Mouse (Mus musculus): ENCODE data around the gene Scarb2. TPM values are rescaled to one million over a fixed set of nuclear protein-coding genes. Genes with fewer than 3 reads are reported as not detected.

The Scarb2 gene
- total RNA-seq, 1 experiment from 2014 or later = 83.7 TPM

- ATAC-seq (replicated peaks; ENCODE audit: insufficient number of reproducible peaks, low FRiP score, low TSS enrichment, poor library complexity, severe bottlenecking) = no peak
These were observed 8.4 kb downstream of the Scarb2 start for GRCm38 (mm10) chr5:92498225-92498624.

GRCm38 (mm10) chr5:92495771-92496409, 10.7 kb downstream of the Scarb2 start:
- no peak for ATAC-seq (replicated peaks; ENCODE audit: insufficient number of reproducible peaks, low FRiP score, low TSS enrichment, poor library complexity, severe bottlenecking)

- no peak for ATAC-seq (replicated peaks; ENCODE audit: insufficient number of reproducible peaks, low FRiP score, low TSS enrichment, poor library complexity, severe bottlenecking)
These were observed 11.3 kb downstream of the Scarb2 start for GRCm38 (mm10) chr5:92495291-92495690.

GRCm38 (mm10) chr5:92493423-92493822, 13.2 kb downstream of the Scarb2 start:
- ATAC-seq (replicated peaks; ENCODE audit: insufficient number of reproducible peaks, low FRiP score, low TSS enrichment, poor library complexity, severe bottlenecking) = no peak

GRCm38 (mm10) chr5:92490779-92491178, 15.9 kb downstream of the Scarb2 start:
- ATAC-seq (replicated peaks; ENCODE audit: insufficient number of reproducible peaks, low FRiP score, low TSS enrichment, poor library complexity, severe bottlenecking) = peak; percentile 73

GRCm38 (mm10) chr5:92490304-92490703, 16.3 kb downstream of the Scarb2 start:
- ATAC-seq (replicated peaks; ENCODE audit: insufficient number of reproducible peaks, low FRiP score, low TSS enrichment, poor library complexity, severe bottlenecking) = no peak

GRCm38 (mm10) chr5:92489503-92489902, 17.1 kb downstream of the Scarb2 start:
- no peak for ATAC-seq (replicated peaks; ENCODE audit: insufficient number of reproducible peaks, low FRiP score, low TSS enrichment, poor library complexity, severe bottlenecking)

GRCm38 (mm10) chr5:92488961-92489360, 17.7 kb downstream of the Scarb2 start:
- peak; percentile 53; the same call in 1 of the 2 replicates for ATAC-seq (replicated peaks; ENCODE audit: insufficient number of reproducible peaks, low FRiP score, low TSS enrichment, poor library complexity, severe bottlenecking)

- ATAC-seq (replicated peaks; ENCODE audit: insufficient number of reproducible peaks, low FRiP score, low TSS enrichment, poor library complexity, severe bottlenecking) = no peak
These were observed 18.2 kb downstream of the Scarb2 start for GRCm38 (mm10) chr5:92488408-92488807.

- no peak for ATAC-seq (replicated peaks; ENCODE audit: insufficient number of reproducible peaks, low FRiP score, low TSS enrichment, poor library complexity, severe bottlenecking)
These were observed 19.9 kb downstream of the Scarb2 start for GRCm38 (mm10) chr5:92486758-92487157.

GRCm38 (mm10) chr5:92484880-92485279, 21.8 kb downstream of the Scarb2 start:
- ATAC-seq (replicated peaks; ENCODE audit: insufficient number of reproducible peaks, low FRiP score, low TSS enrichment, poor library complexity, severe bottlenecking) = no peak

- ATAC-seq (replicated peaks; ENCODE audit: insufficient number of reproducible peaks, low FRiP score, low TSS enrichment, poor library complexity, severe bottlenecking) = no peak
These were observed 33.8 kb downstream of the Scarb2 start for GRCm38 (mm10) chr5:92472863-92473262.

- no peak for ATAC-seq (replicated peaks; ENCODE audit: insufficient number of reproducible peaks, low FRiP score, low TSS enrichment, poor library complexity, severe bottlenecking)
These were observed 35.1 kb downstream of the Scarb2 start for GRCm38 (mm10) chr5:92471531-92471930.

GRCm38 (mm10) chr5:92469201-92470130, 37.2 kb downstream of the Scarb2 start:
- no peak for ATAC-seq (replicated peaks; ENCODE audit: insufficient number of reproducible peaks, low FRiP score, low TSS enrichment, poor library complexity, severe bottlenecking)

- no peak for ATAC-seq (replicated peaks; ENCODE audit: insufficient number of reproducible peaks, low FRiP score, low TSS enrichment, poor library complexity, severe bottlenecking)
These were observed 38.4 kb downstream of the Scarb2 start for GRCm38 (mm10) chr5:92468234-92468633.

GRCm38 (mm10) chr5:92467102-92467766, 39.4 kb downstream of the Scarb2 start:
- no peak for ATAC-seq (replicated peaks; ENCODE audit: insufficient number of reproducible peaks, low FRiP score, low TSS enrichment, poor library complexity, severe bottlenecking)

GRCm38 (mm10) chr5:92465511-92465910, 41.1 kb downstream of the Scarb2 start:
- no peak for ATAC-seq (replicated peaks; ENCODE audit: insufficient number of reproducible peaks, low FRiP score, low TSS enrichment, poor library complexity, severe bottlenecking)

GRCm38 (mm10) chr5:92461321-92461720, 45.3 kb downstream of the Scarb2 start:
- ATAC-seq (replicated peaks; ENCODE audit: insufficient number of reproducible peaks, low FRiP score, low TSS enrichment, poor library complexity, severe bottlenecking) = no peak

- no peak for ATAC-seq (replicated peaks; ENCODE audit: insufficient number of reproducible peaks, low FRiP score, low TSS enrichment, poor library complexity, severe bottlenecking)
These were observed 47.9 kb downstream of the Scarb2 start for GRCm38 (mm10) chr5:92458726-92459125.
